14 mouse cellular contexts compared by ENCODE assay signal in genomic region chr7:79534381-79534780, GRCm38 (mm10).
DNase-seq lines count a peak whose midpoint lies in the region; ATAC-seq lines count a peak whose summit lies in the region.
"Had no signal": no experiment of that assay in that cellular context is flagged by ENCODE, and none has a peak within 500 bp of the region (broad histone marks: within the 10 kb centered on the region; RNA-seq: fewer than 3 reads in every experiment).

No protein-coding gene starts in this region.

- no peak for ATAC-seq in hindbrain, embryonic 13.5 days (ENCODE audit: low FRiP score)
- ATAC-seq in midbrain, embryonic 16.5 days = no peak
- no peak for ATAC-seq in intestine, embryonic 16.5 days
- ATAC-seq: CD4-positive, CD25-positive, alpha-beta regulatory T cell, adult 4 months; intestine, embryonic 15.5 days had no signal

- 9% methylated on average over 5 of the region's 5 CpGs for WGBS in forebrain, embryonic 10.5 days
- 13% methylated on average over 5 of the region's 5 CpGs for WGBS in hindbrain, embryonic 13.5 days
- 16% methylated on average over 5 of the region's 5 CpGs for WGBS in midbrain, embryonic 16.5 days
- WGBS in intestine, embryonic 16.5 days = 13% methylated on average over 5 of the region's 5 CpGs

- peak overlapping the region; percentile 82; the same call in 1 of the 2 replicates for H3K4me2 ChIP-seq in hindbrain, embryonic 13.5 days
- no peak overlapping the region for H3K4me2 ChIP-seq in midbrain, embryonic 16.5 days (ENCODE audit: low read length)
- no peak overlapping the region for H3K4me2 ChIP-seq in intestine, embryonic 16.5 days (ENCODE audit: low read depth, low read length)
- H3K4me2 ChIP-seq: lung, embryonic 14.5 days had no signal

- peaks cover 100% of the 10 kb centered on the region for H3K27me3 ChIP-seq in forebrain, embryonic 10.5 days (ENCODE audit: poor library complexity, severe bottlenecking)
- peaks cover 38% of the 10 kb centered on the region for H3K27me3 ChIP-seq in hindbrain, embryonic 13.5 days
- H3K27me3 ChIP-seq in midbrain, embryonic 16.5 days (ENCODE audit: control insufficient read depth, insufficient read depth, low read depth, low read length) = peaks cover 5% of the 10 kb centered on the region
- peaks cover 88% of the 10 kb centered on the region for H3K27me3 ChIP-seq in intestine, embryonic 16.5 days (replicated peaks; ENCODE audit: control insufficient read depth, insufficient read depth, low read length)

- H3K9me3 ChIP-seq in forebrain, embryonic 10.5 days = no peaks in the 10 kb centered on the region
- H3K9me3 ChIP-seq in hindbrain, embryonic 13.5 days = no peaks in the 10 kb centered on the region
- H3K9me3 ChIP-seq in midbrain, embryonic 16.5 days (replicated peaks; ENCODE audit: control insufficient read depth, low read length, poor library complexity, severe bottlenecking) = no peaks in the 10 kb centered on the region
- H3K9me3 ChIP-seq in intestine, embryonic 16.5 days (ENCODE audit: control insufficient read depth, low read length) = no peaks in the 10 kb centered on the region
- H3K9me3 ChIP-seq: intestine, embryonic 15.5 days; megakaryocyte, embryonic 14.5 days had no signal

- peak overlapping the region; percentile 95 for H3K27ac ChIP-seq in forebrain, embryonic 10.5 days
- H3K27ac ChIP-seq in hindbrain, embryonic 13.5 days = peak overlapping the region; percentile 98
- H3K27ac ChIP-seq in midbrain, embryonic 16.5 days (ENCODE audit: low read length) = peak overlapping the region; percentile 84
- no peak overlapping the region for H3K27ac ChIP-seq in intestine, embryonic 16.5 days (ENCODE audit: low read length)
- H3K27ac ChIP-seq: intestine, embryonic 15.5 days had no signal

- H3K4me1 ChIP-seq in forebrain, embryonic 10.5 days = peaks cover 100% of the 10 kb centered on the region
- H3K4me1 ChIP-seq in hindbrain, embryonic 13.5 days (replicated peaks) = peaks cover 86% of the 10 kb centered on the region
- H3K4me1 ChIP-seq in midbrain, embryonic 16.5 days (ENCODE audit: control insufficient read depth, insufficient read depth, low read length) = peaks cover 13% of the 10 kb centered on the region; the same call in 1 of the 2 replicates
- H3K4me1 ChIP-seq in intestine, embryonic 16.5 days (ENCODE audit: control insufficient read depth, insufficient read depth, low read length) = peaks cover 12% of the 10 kb centered on the region

- peak overlapping the region; percentile 59 for H3K4me3 ChIP-seq in forebrain, embryonic 10.5 days
- H3K4me3 ChIP-seq in hindbrain, embryonic 13.5 days = no peak overlapping the region
- H3K4me3 ChIP-seq in midbrain, embryonic 16.5 days (ENCODE audit: low read depth, low read length) = no peak overlapping the region
- H3K4me3 ChIP-seq in intestine, embryonic 16.5 days (ENCODE audit: low read length) = no peak overlapping the region
- H3K4me3 ChIP-seq: intestine, embryonic 15.5 days; megakaryocyte, embryonic 14.5 days had no signal

- H3K9ac ChIP-seq in hindbrain, embryonic 13.5 days = peak overlapping the region; percentile 86; the same call in 1 of the 2 replicates
- peak overlapping the region; percentile 68; the same call in 1 of the 2 replicates for H3K9ac ChIP-seq in midbrain, embryonic 16.5 days (ENCODE audit: low read depth, low read length)
- no peak overlapping the region for H3K9ac ChIP-seq in intestine, embryonic 16.5 days (ENCODE audit: low read depth, low read length)
- H3K9ac ChIP-seq: intestine, embryonic 15.5 days; lung, embryonic 14.5 days had no signal

- peaks cover 41% of the 10 kb centered on the region for H3K36me3 ChIP-seq in forebrain, embryonic 10.5 days (replicated peaks)
- peaks cover 25% of the 10 kb centered on the region for H3K36me3 ChIP-seq in hindbrain, embryonic 13.5 days
- H3K36me3 ChIP-seq in midbrain, embryonic 16.5 days (ENCODE audit: control insufficient read depth, insufficient read depth, low read length) = no peaks in the 10 kb centered on the region
- no peaks in the 10 kb centered on the region for H3K36me3 ChIP-seq in intestine, embryonic 16.5 days (ENCODE audit: control insufficient read depth, insufficient read depth, low read length)
- H3K36me3 ChIP-seq: intestine, embryonic 15.5 days had no signal

- DNase-seq in R1 (ENCODE audit: low read depth, low spot score) = peak; percentile 46
- DNase-seq in forebrain, embryonic 10.5 days (ENCODE audit: extremely low spot score, low spot score) = peak; percentile 33
- no peak for DNase-seq in adrenal gland, postnatal 14 days
- DNase-seq in heart, adult 11 months = no peak
- no peak for DNase-seq in adrenal gland, postnatal 4 days (ENCODE audit: low spot score in 2 of 2)
- DNase-seq: gastrocnemius, postnatal 25 days; kidney, postnatal 36 days; lung, embryonic 14.5 days had no signal

Comparison
In these comparisons a context has a peak if more than half of its experiments do, and no peak if none do; other contexts are left out.
1. DNase-seq: peak in R1 (single experiment) and forebrain, embryonic 10.5 days (single experiment); none in adrenal gland, postnatal 14 days (single experiment), heart, adult 11 months (single experiment) and adrenal gland, postnatal 4 days (0 of 2).